Mouse (Mus musculus): Measurements from ENCODE around the gene Morn2.

- TF ChIP-seq HCFC1 (IDR thresholded peaks at IDR 0.05; ENCODE audit: borderline replicate concordance, insufficient read depth, low read length) (no peak), ZC3H11A (IDR thresholded peaks at IDR 0.05; ENCODE audit: borderline replicate concordance, low read depth, low read length) (no peak), MAFK (IDR thresholded peaks at IDR 0.05; ENCODE audit: insufficient read depth, low read depth, low read length) (no peak), ZNF384 (IDR thresholded peaks at IDR 0.05; ENCODE audit: low read depth, low read length) (no peak), CHD2 (IDR thresholded peaks at IDR 0.05; ENCODE audit: low read depth, low read length) (no peak)
Observed at GRCm38 (mm10) chr17:80311761-80312160, 21.8 kb downstream of the Morn2 start.
